Mouse (Mus musculus) intestine, postnatal 0 days (tissue): ENCODE data around the gene Col24a1. TPM values are rescaled to one million over a fixed set of nuclear protein-coding genes. Genes with fewer than 3 reads are reported as not detected.

Experiments
- ATAC-seq: fragments of 200-750 bp; cut with Nextera tagmentation; 2 replicates; pipeline ENCODE4 v1.8.0; 2017; ENCODE audit warnings: mild to moderate bottlenecking, moderate TSS enrichment, moderate library complexity
- H3K27ac ChIP-seq: fragments of 300-500 bp; sonication (generic); 2 replicates; pipeline ENCODE4 v1.5.1; 2014; ENCODE audit warnings: mild to moderate bottlenecking, low read depth, low read length, moderate library complexity
- H3K27me3 ChIP-seq: fragments of 300-500 bp; sonication (generic); replicated peaks from 2 replicates; pipeline ENCODE4 v1.6.1; 2014; ENCODE audit warnings: low read length, mixed read lengths; ENCODE audit not compliant: control insufficient read depth, insufficient read depth
- H3K36me3 ChIP-seq: fragments of 300-500 bp; sonication (generic); 2 replicates; pipeline ENCODE4 v1.6.1; 2014; ENCODE audit warnings: mild to moderate bottlenecking, moderate library complexity; ENCODE audit not compliant: control insufficient read depth, insufficient read depth
- H3K4me1 ChIP-seq: fragments of 300-500 bp; sonication (generic); replicated peaks from 2 replicates; pipeline ENCODE4 v1.6.1; 2014; ENCODE audit warnings: antibody characterized with exemption, low read length, mixed read lengths; ENCODE audit not compliant: control insufficient read depth, insufficient read depth
- H3K4me2 ChIP-seq: fragments of 300-500 bp; sonication (generic); replicated peaks from 2 replicates; pipeline ENCODE4 v1.6.1; 2014; ENCODE audit warnings: low read depth, mild to moderate bottlenecking, moderate library complexity
- H3K4me3 ChIP-seq: fragments of 300-500 bp; sonication (generic); 2 replicates; pipeline ENCODE4 v1.5.1; 2014; ENCODE audit warnings: low read depth, low read length
- H3K9ac ChIP-seq: fragments of 300-500 bp; sonication (generic); 2 replicates; pipeline ENCODE4 v1.6.1; 2014; ENCODE audit warnings: mild to moderate bottlenecking, low read depth, low read length
- H3K9me3 ChIP-seq: fragments of 300-500 bp; sonication (generic); 2 replicates; pipeline ENCODE4 v1.6.1; 2016; ENCODE audit warnings: mixed run types; ENCODE audit not compliant: control insufficient read depth
- CTCF ChIP-seq: sonication (generic); IDR thresholded peaks from 2 replicates; pipeline ENCODE4 v1.5.1; 2016; ENCODE audit warnings: low read depth, mild to moderate bottlenecking, control low read depth, antibody characterized with exemption, moderate library complexity
- WGBS: fragments of 180-500 bp; shearing (Covaris S2); extraction: QIAGEN DNeasy Blood & Tissue Kit; methylation state at CpG from one replicate; pipeline ENCODE4 v1.1.7; 2014; 5-methylcytosine and 5-hydroxymethylcytosine counted together
- polyA plus RNA-seq: library from polyadenylated mRNA; unstranded; fragments of >200 nt; fragmentation: Nextera tagmentation; extraction: Ambion mirVana; gene quantifications from 2 replicates; pipeline ENCODE4 v1.2.1, GENCODE M21; 2015

The Col24a1 gene
- polyA plus RNA-seq, 1 experiment from 2014 or later: 1.9 TPM

DNA sequence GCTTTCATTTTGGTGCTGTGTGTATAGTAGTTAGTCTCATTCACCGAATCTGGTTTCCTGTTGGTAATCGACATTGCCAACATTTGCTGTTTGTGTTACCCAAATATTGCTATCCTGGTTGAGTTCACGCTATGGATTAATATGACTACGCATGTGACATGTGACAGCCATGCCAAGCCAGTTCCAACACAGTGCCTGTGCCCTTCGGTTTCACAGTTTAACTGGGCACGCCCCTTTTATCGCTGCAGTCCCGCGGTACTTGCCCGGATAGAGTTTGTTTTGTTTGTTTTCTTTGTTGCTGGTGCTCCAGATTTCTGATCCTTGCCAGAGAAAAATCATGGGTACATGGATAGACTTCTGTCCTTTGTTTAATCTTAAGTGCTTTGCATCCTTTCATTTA is 263.9 kb downstream of the Col24a1 start:
- Histone ChIP-seq H3K27ac (no peak overlapping the region), H3K4me3 (no peak overlapping the region), H3K4me2 (no peak overlapping the region), H3K36me3 (no peaks in the 10 kb centered on the region), H3K4me1 (no peaks in the 10 kb centered on the region), H3K27me3 (no peaks in the 10 kb centered on the region), H3K9ac (no peak overlapping the region), H3K9me3 (no peaks in the 10 kb centered on the region)
- 85% methylated on average over 10 of the region's 10 CpGs for WGBS
- ATAC-seq: no peak
- no peak for TF ChIP-seq CTCF

DNA sequence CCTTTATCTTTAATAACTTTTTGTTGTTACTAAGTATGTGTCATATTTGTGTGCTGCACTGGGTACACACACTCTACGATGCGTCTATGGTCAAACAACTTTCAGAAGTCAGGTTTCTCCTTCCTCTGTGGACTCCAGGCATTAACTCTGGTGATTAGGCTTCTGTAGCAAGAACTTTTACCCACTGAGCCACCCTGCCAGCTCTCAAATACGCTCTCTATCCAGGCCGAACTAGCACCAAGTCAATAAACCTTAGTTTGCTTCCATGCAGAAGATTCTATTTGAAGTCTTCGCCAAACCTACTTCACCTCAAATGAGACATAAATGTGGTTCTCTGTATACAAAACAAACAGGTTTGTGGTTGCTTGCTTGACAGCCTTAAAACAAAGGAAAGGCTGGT is 267.4 kb downstream of the Col24a1 start:
- H3K4me1 ChIP-seq: no peaks in the 10 kb centered on the region
- no peak overlapping the region for H3K4me2 ChIP-seq
- H3K4me3 ChIP-seq: no peak overlapping the region
- H3K36me3 ChIP-seq: no peaks in the 10 kb centered on the region
- no peak overlapping the region for H3K9ac ChIP-seq
- TF ChIP-seq CTCF: no peak
- no peaks in the 10 kb centered on the region for H3K27me3 ChIP-seq
- H3K9me3 ChIP-seq: 0 out of 2 replicates have a peak, but pooled peaks cover 11% of the 10 kb centered on the region
- 90% methylated on average over 5 of the region's 5 CpGs for WGBS
- no peak for ATAC-seq
- no peak overlapping the region for H3K27ac ChIP-seq

DNA sequence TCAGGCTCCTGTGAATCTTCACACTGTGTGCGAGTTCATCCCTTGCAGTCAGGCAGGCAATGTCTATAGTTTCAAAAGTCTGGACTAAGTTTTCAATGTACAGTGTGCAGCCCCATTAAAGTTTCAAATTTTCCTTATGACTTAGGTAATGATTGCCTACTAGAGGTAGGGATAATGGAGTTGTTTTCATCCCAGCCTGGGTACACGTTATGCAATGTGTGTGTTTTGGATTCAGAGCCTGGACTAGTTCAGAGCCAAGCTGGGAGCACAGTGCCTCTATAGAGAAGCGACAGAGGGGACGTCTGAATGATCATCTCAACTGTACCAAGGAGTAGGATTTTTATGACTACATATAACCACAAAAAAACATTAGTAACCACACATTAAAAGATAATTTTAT is 267.8 kb downstream of the Col24a1 start:
- Histone ChIP-seq H3K4me2 (no peak overlapping the region), H3K4me3 (no peak overlapping the region), H3K9me3 (0 out of 2 replicates have a peak, but pooled peaks cover 11% of the 10 kb centered on the region), H3K27me3 (no peaks in the 10 kb centered on the region), H3K4me1 (no peaks in the 10 kb centered on the region), H3K36me3 (no peaks in the 10 kb centered on the region), H3K27ac (no peak overlapping the region), H3K9ac (no peak overlapping the region)
- no peak for ATAC-seq
- 80% methylated on average over 4 of the region's 4 CpGs for WGBS
- no peak for TF ChIP-seq CTCF

DNA sequence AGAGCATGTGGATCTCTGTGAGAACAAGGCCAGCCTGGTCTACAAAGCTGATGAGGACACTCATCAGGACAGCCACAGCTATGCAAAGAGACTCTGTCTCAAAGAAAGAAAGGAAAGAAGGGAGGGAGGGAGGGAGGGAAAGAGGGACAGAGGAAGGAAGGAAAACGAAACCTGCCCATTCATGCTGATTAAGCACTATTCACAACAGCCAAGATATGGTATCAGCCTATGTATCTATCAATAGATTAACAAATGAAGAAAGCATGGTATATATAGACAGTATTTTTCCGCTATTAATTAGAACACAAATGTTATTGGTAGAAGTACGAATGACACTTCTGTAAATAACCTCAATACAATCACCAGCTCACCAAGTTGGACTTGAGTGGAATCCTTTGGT is 282.2 kb downstream of the Col24a1 start:
- peaks cover 14% of the 10 kb centered on the region; the same call in 1 of the 2 replicates for H3K36me3 ChIP-seq
- H3K27me3 ChIP-seq: no peaks in the 10 kb centered on the region
- H3K4me3 ChIP-seq: no peak overlapping the region
- H3K27ac ChIP-seq: no peak overlapping the region
- TF ChIP-seq CTCF: no peak
- no peak for ATAC-seq
- no peak overlapping the region for H3K9ac ChIP-seq
- no peak overlapping the region for H3K4me2 ChIP-seq
- no peaks in the 10 kb centered on the region for H3K9me3 ChIP-seq
- H3K4me1 ChIP-seq: no peaks in the 10 kb centered on the region
- 85% methylated on average over 3 of the region's 3 CpGs for WGBS

DNA sequence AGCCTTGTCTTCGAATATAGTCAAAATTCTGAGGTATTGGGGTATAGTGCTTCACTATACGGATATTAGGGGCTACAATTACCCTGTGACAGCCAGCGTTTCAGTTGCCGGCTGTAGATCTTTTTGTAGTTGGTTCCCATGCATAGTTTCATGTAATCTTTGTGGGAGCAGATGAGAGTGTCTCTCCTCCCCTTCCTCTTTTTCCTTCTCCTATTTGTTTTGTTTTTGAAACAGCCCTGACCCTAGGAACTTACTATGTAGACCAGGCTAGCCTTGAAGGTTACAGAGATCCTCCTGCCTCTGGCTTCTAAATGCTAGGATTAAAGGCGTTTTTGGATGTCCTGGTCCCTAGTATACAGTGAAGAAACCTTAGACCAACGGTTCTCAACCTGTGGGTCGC is 283.1 kb downstream of the Col24a1 start:
- 0 out of 2 replicates have a peak overlapping the region, but pooled peaks have one; percentile 81 for H3K4me2 ChIP-seq
- WGBS: 79% methylated on average over 7 of the region's 7 CpGs

DNA sequence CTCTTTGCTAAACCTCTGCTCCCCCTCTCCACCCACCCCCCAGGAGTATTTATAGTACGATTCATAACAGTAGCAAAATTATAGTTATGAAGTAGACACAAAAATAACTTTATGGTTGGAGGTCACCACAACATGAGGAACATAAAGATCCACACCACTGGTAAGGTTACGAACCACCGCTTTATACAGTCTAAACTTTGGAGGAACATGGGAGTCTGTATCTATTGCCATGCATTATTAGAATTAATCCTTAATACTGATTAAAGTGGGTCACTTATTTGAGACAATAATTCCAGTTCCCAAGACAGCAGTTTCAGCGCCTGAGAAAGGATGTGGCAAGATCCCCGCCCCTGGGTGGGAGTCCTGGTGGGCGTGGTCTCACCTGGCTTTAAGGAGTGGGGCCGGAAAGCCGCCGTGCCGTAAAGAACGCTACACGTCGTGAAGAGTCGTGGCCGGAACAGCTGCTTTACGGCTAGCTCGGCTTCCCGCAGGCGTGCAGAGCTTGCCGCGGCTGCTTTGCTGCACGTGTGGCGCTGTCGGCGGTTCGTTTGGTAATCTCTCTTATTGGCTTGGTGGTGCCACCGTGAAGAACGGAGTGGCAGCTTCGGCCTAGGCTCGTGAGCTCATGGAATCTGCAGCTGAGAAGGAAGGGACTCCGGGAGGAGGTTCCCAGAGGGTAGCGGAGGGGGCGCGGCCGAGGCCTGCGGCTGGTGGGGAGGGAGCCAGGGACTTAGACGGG is 283.6 kb downstream of the Col24a1 start, which contains the start of gene Znhit6:
TSS of gene Znhit6 (plus strand) at position 463 of the 739 bp plus-strand sequence.
- H3K4me3 ChIP-seq: peak within 1 kb of the TSS; percentile 78
- 0 out of 2 replicates have a peak, but pooled peaks have one; percentile 33 for TF ChIP-seq CTCF
- WGBS: 5% methylated on average over 37 of the region's 37 CpGs
- H3K4me1 ChIP-seq: no peaks in the 10 kb centered on the region
- H3K9me3 ChIP-seq: no peaks in the 10 kb centered on the region
- ATAC-seq: peak; percentile 93
- H3K27ac ChIP-seq: no peak within 1 kb of the TSS; the same call in 1 of the 2 replicates
- peak within 1 kb of the TSS; percentile 53 for H3K9ac ChIP-seq
- H3K27me3 ChIP-seq: no peaks in the 10 kb centered on the region
- H3K4me2 ChIP-seq: peak within 1 kb of the TSS; percentile 81
- peaks cover 21% of the 10 kb centered on the region for H3K36me3 ChIP-seq

More for the DNA sequence above, 283.1 kb downstream of the Col24a1 start:
- Histone ChIP-seq H3K27ac (no peak overlapping the region), H3K4me1 (no peaks in the 10 kb centered on the region), H3K4me3 (no peak overlapping the region), H3K9me3 (no peaks in the 10 kb centered on the region), H3K9ac (no peak overlapping the region), H3K27me3 (no peaks in the 10 kb centered on the region), H3K36me3 (peaks cover 17% of the 10 kb centered on the region)
- TF ChIP-seq CTCF: no peak
- no peak for ATAC-seq
